Mouse (Mus musculus): ENCODE data around the gene Nap1l1.

DNA sequence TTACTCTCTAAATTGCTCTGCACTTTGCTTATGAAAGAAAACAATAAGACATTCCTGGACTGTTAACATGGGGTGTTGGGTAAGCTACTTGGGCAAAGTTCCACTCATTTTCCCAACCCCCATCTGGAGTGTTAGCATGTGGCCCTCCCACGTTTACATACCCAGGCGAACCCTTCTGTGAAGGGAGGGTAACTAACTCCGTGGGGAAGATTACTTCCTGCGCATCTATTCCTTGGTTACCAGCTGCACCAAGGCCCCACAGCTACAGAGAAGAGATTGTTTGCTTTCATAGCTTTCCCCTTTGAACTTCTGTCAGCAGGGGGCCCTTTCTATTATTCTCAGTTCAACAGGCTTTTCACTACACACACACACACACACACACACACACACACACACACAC lies 12.6 kb upstream of the Nap1l1 start:
- no peak for TF ChIP-seq CTCF (IDR thresholded peaks at IDR 0.05; ENCODE audit: extremely low read depth, insufficient read depth, low read length)
- no peak for TF ChIP-seq POLR2A (IDR thresholded peaks at IDR 0.05; ENCODE audit: extremely low read depth, insufficient read depth, low read length)
